Mouse (Mus musculus): ENCODE results near the gene Fign.
A peak's percentile ranks its signal among the peaks of the same experiment; 100 is the strongest.

The Fign gene

GRCm38 (mm10) chr2:64097937-64098617 is at the start of gene Fign:
Fign (minus strand) TSS chr2:64098038.
- peak; percentile 87 for DNase-seq (ENCODE audit: low spot score)

- DNase-seq (ENCODE audit: low spot score) = no peak
These were observed 35.8 kb upstream of the Fign start for GRCm38 (mm10) chr2:64133597-64133996.

GRCm38 (mm10) chr2:64120495-64120894 is 22.7 kb upstream of the Fign start:
- no peak for DNase-seq (ENCODE audit: low spot score)

GRCm38 (mm10) chr2:64116613-64117012 is 18.8 kb upstream of the Fign start:
- DNase-seq (ENCODE audit: low spot score) = no peak

GRCm38 (mm10) chr2:64111133-64111532 is 13.3 kb upstream of the Fign start:
- DNase-seq (ENCODE audit: low spot score) = no peak

- DNase-seq (ENCODE audit: low spot score) = no peak
These were observed 12.0 kb upstream of the Fign start for GRCm38 (mm10) chr2:64109860-64110259.

- DNase-seq (ENCODE audit: low spot score) = no peak
These were observed 10.2 kb upstream of the Fign start for GRCm38 (mm10) chr2:64108040-64108439.

- peak; percentile 67 for DNase-seq (ENCODE audit: low spot score)
These were observed 931 bp upstream of the Fign start for GRCm38 (mm10) chr2:64098618-64099320.

GRCm38 (mm10) chr2:64096721-64097411 is 972 bp downstream of the Fign start:
- DNase-seq (ENCODE audit: low spot score) = peak; percentile 31

- no peak for DNase-seq (ENCODE audit: low spot score)
These were observed 1.7 kb downstream of the Fign start for GRCm38 (mm10) chr2:64096176-64096575.

- no peak for DNase-seq (ENCODE audit: low spot score)
These were observed 2.3 kb downstream of the Fign start for GRCm38 (mm10) chr2:64095561-64095960.

GRCm38 (mm10) chr2:64093087-64093486 is 4.8 kb downstream of the Fign start:
- no peak for DNase-seq (ENCODE audit: low spot score)

- no peak for DNase-seq (ENCODE audit: low spot score)
These were observed 13.9 kb downstream of the Fign start for GRCm38 (mm10) chr2:64083853-64084427.

GRCm38 (mm10) chr2:64079765-64080164 is 18.1 kb downstream of the Fign start:
- DNase-seq (ENCODE audit: low spot score) = no peak

GRCm38 (mm10) chr2:64078551-64078950 is 19.3 kb downstream of the Fign start:
- DNase-seq (ENCODE audit: low spot score) = no peak

- DNase-seq (ENCODE audit: low spot score) = no peak
These were observed 20.0 kb downstream of the Fign start for GRCm38 (mm10) chr2:64077846-64078245.

GRCm38 (mm10) chr2:64075873-64076272 is 22.0 kb downstream of the Fign start:
- DNase-seq (ENCODE audit: low spot score) = no peak

GRCm38 (mm10) chr2:64074602-64075389 is 23.0 kb downstream of the Fign start:
- no peak for DNase-seq (ENCODE audit: low spot score)

GRCm38 (mm10) chr2:64072158-64072557 is 25.7 kb downstream of the Fign start:
- no peak for DNase-seq (ENCODE audit: low spot score)

GRCm38 (mm10) chr2:64069950-64070695 is 27.7 kb downstream of the Fign start:
- DNase-seq (ENCODE audit: low spot score) = no peak

- no peak for DNase-seq (ENCODE audit: low spot score)
These were observed 32.3 kb downstream of the Fign start for GRCm38 (mm10) chr2:64065511-64065910.
